Mouse (Mus musculus) lung, postnatal 0 days (tissue): ENCODE data around the gene Gm37240.

Experiments
- CTCF ChIP-seq: IDR thresholded peaks from 2 replicates; pipeline ENCODE4 v1.5.1; 2016; ENCODE audit warnings: antibody characterized with exemption, mild to moderate bottlenecking
- EP300 ChIP-seq: IDR thresholded peaks from 2 replicates; pipeline ENCODE4 v1.6.1; 2016; ENCODE audit warnings: antibody characterized with exemption, mild to moderate bottlenecking, control low read depth

DNA sequence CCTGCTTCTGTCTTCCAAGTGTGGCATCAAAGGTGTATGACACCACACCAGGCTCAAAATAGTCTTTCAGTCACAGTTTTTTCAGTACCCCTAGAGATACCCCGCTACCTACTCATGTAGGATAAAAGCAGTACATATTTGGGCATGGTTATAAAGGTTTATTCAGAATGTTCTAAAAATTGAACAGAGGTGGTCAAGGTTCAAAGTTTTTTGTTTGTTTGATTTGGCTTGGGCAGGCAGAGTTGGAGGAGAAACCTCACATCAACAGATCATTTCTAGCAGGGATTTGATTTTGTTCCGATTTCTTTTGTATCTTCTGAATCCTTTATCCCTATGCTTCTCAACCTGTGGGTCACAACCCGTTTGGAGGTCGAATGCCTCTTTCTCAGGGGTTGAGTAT lies 690.7 kb downstream of the Gm37240 start:
- TF ChIP-seq CTCF = no peak
- no peak for TF ChIP-seq EP300
